Mouse (Mus musculus) bone marrow macrophage, adult 2 months (primary cell): ENCODE measurements around the gene Dpp6.

Source experiments
- CTCF ChIP-seq: IDR thresholded peaks from 2 replicates; pipeline ENCODE4 v1.5.1; 2012; ENCODE audit warnings: low read depth, mild to moderate bottlenecking, low read length, moderate library complexity
- POLR2A ChIP-seq: IDR thresholded peaks from 2 replicates; pipeline ENCODE4 v1.6.1; 2012; ENCODE audit warnings: mild to moderate bottlenecking, low read depth, low read length, borderline replicate concordance

- TF ChIP-seq CTCF, result no peak
- no peak for TF ChIP-seq POLR2A
Observed at GRCm38 (mm10) chr5:26979755-26980154, 162.8 kb downstream of the Dpp6 start.
